In genomic region chr12:112762018-112762417, GRCm38 (mm10) we compare ENCODE assay signal across 11 mouse cellular contexts. TPM values are rescaled to one million over a fixed set of nuclear protein-coding genes. Genes with fewer than 3 reads are reported as not detected.
DNase-seq lines count a peak whose midpoint lies in the region; ATAC-seq and TF ChIP-seq lines count a peak whose summit lies in the region.
"Had no signal": no experiment of that assay in that cellular context is flagged by ENCODE, and none has a peak within 500 bp of the region (broad histone marks: within the 10 kb centered on the region; RNA-seq: fewer than 3 reads in every experiment).

No protein-coding gene starts in this region.

- H3K4me2 ChIP-seq in liver, embryonic 15.5 days = no peak overlapping the region
- H3K4me2 ChIP-seq in midbrain, embryonic 15.5 days = no peak overlapping the region
- H3K4me2 ChIP-seq: embryonic facial prominence, embryonic 13.5 days had no signal

- H3K27ac ChIP-seq in liver, embryonic 15.5 days (replicated peaks) = 0 out of 2 replicates have a peak overlapping the region, but pooled peaks have one; percentile 33
- no peak overlapping the region for H3K27ac ChIP-seq in kidney, adult 2 months (ENCODE audit: insufficient read depth, low read depth, low read length)
- H3K27ac ChIP-seq in midbrain, embryonic 15.5 days = no peak overlapping the region
- H3K27ac ChIP-seq: embryonic facial prominence, embryonic 13.5 days; kidney, postnatal 0 days had no signal

- H3K9ac ChIP-seq in liver, embryonic 15.5 days = no peak overlapping the region
- no peak overlapping the region for H3K9ac ChIP-seq in midbrain, embryonic 15.5 days
- H3K9ac ChIP-seq: embryonic facial prominence, embryonic 13.5 days had no signal

- no peak for TF ChIP-seq POLR2A in kidney, adult 2 months (IDR thresholded peaks at IDR 0.05; ENCODE audit: low read depth, low read length)

- no peak overlapping the region; the same call in 1 of the 2 replicates for H3K4me3 ChIP-seq in liver, embryonic 15.5 days (replicated peaks)
- no peak overlapping the region for H3K4me3 ChIP-seq in kidney, adult 2 months (ENCODE audit: insufficient read depth, low read depth, low read length)
- no peak overlapping the region for H3K4me3 ChIP-seq in midbrain, embryonic 15.5 days
- H3K4me3 ChIP-seq: embryonic facial prominence, embryonic 13.5 days had no signal

- peak; percentile 79 for ATAC-seq in common myeloid progenitor, adult 5-6 weeks (replicated peaks; ENCODE audit: low read depth, poor library complexity, severe bottlenecking)
- no peak for ATAC-seq in liver, embryonic 15.5 days (ENCODE audit: insufficient read depth)
- no peak for ATAC-seq in midbrain, embryonic 15.5 days (replicated peaks)

- no peaks in the 10 kb centered on the region for H3K9me3 ChIP-seq in liver, embryonic 15.5 days (replicated peaks)
- H3K9me3 ChIP-seq in midbrain, embryonic 15.5 days = no peaks in the 10 kb centered on the region
- H3K9me3 ChIP-seq: embryonic facial prominence, embryonic 13.5 days had no signal

- H3K4me1 ChIP-seq in liver, embryonic 15.5 days (replicated peaks) = 0 out of 2 replicates have a peak, but pooled peaks cover 4% of the 10 kb centered on the region
- H3K4me1 ChIP-seq in kidney, adult 2 months (ENCODE audit: control insufficient read depth, insufficient read depth, low read length) = no peaks in the 10 kb centered on the region
- H3K4me1 ChIP-seq in midbrain, embryonic 15.5 days = no peaks in the 10 kb centered on the region
- H3K4me1 ChIP-seq: embryonic facial prominence, embryonic 13.5 days had no signal

- 60% methylated on average over 3 of the region's 3 CpGs for WGBS in liver, embryonic 15.5 days (ENCODE audit: insufficient replicate concordance)
- WGBS in kidney, adult 2 months = 83% methylated on average over 3 of the region's 3 CpGs
- 90% methylated on average over 3 of the region's 3 CpGs for WGBS in midbrain, embryonic 15.5 days

- no peaks in the 10 kb centered on the region for H3K36me3 ChIP-seq in liver, embryonic 15.5 days (replicated peaks)
- H3K36me3 ChIP-seq in kidney, adult 2 months (ENCODE audit: control insufficient read depth, insufficient read depth, low read length) = no peaks in the 10 kb centered on the region
- H3K36me3 ChIP-seq in midbrain, embryonic 15.5 days (replicated peaks) = no peaks in the 10 kb centered on the region
- H3K36me3 ChIP-seq: embryonic facial prominence, embryonic 13.5 days had no signal

- no peaks in the 10 kb centered on the region for H3K27me3 ChIP-seq in liver, embryonic 15.5 days
- no peaks in the 10 kb centered on the region for H3K27me3 ChIP-seq in kidney, adult 2 months (replicated peaks; ENCODE audit: control insufficient read depth, insufficient read depth, low read length)
- H3K27me3 ChIP-seq in midbrain, embryonic 15.5 days (replicated peaks) = no peaks in the 10 kb centered on the region
- H3K27me3 ChIP-seq: embryonic facial prominence, embryonic 13.5 days had no signal

- TF ChIP-seq CTCF in kidney, adult 2 months (conservative IDR thresholded peaks at IDR 0.05; ENCODE audit: insufficient read depth, insufficient read length, low read depth, low read length) = no peak

- peak; percentile 21 to 42 for DNase-seq in lung, adult 18-20 months
- DNase-seq in lung, postnatal 14 days = no peak
- peak; percentile 58 to 59 for DNase-seq in spleen, adult 18-20 months
- no peak for DNase-seq in kidney, adult 2 months
- DNase-seq in layer of hippocampus, postnatal 25 days (ENCODE audit: extremely low spot score in 1 of 2, low spot score in 1 of 2) = no peak
- DNase-seq: gastrocnemius, postnatal 14 days had no signal

RNA-seq across cellular contexts. Expression of gene Pld4, which starts 1.6 kb away (rescaled TPM):
- total RNA-seq in common myeloid progenitor, adult 5-6 weeks (2017) = 4.6 and 8.0 TPM in 2 replicates
- 22.4 and 23.3 TPM in 2 replicates for polyA plus RNA-seq in liver, embryonic 15.5 days (2015; fragmentation: Nextera tagmentation; extraction: Ambion mirVana)
- polyA plus RNA-seq in kidney, adult 2 months (2012; rRNA removed) = 19.6 and 23.7 TPM in 2 replicates
- 10 to 100 TPM; 11.1 to 11.9 TPM for total RNA-seq in layer of hippocampus, postnatal 25 days (2021)
- 7.3 and 8.6 TPM in 2 replicates for polyA plus RNA-seq in midbrain, embryonic 15.5 days (2015; fragmentation: Nextera tagmentation; extraction: Ambion mirVana)

RNA-seq across cellular contexts. Expression of gene Ahnak2, which starts 40.4 kb away (rescaled TPM):
- not detected in 2 replicates for total RNA-seq in common myeloid progenitor, adult 5-6 weeks (2017)
- polyA plus RNA-seq in liver, embryonic 15.5 days (2015; fragmentation: Nextera tagmentation; extraction: Ambion mirVana) = 0.18 and 0.23 TPM in 2 replicates
- polyA plus RNA-seq in kidney, adult 2 months (2012; rRNA removed) = 0.70 and 0.99 TPM in 2 replicates
- 1 to 10 TPM; 3.2 to 3.5 TPM for total RNA-seq in layer of hippocampus, postnatal 25 days (2021)
- polyA plus RNA-seq in midbrain, embryonic 15.5 days (2015; fragmentation: Nextera tagmentation; extraction: Ambion mirVana) = 1.1 and 1.3 TPM in 2 replicates

RNA-seq across cellular contexts. Expression of gene Cep170b, which starts 41.8 kb away (rescaled TPM):
- 0.97 and 2.4 TPM in 2 replicates for total RNA-seq in common myeloid progenitor, adult 5-6 weeks (2017)
- 3.9 and 5.2 TPM in 2 replicates for polyA plus RNA-seq in liver, embryonic 15.5 days (2015; fragmentation: Nextera tagmentation; extraction: Ambion mirVana)
- polyA plus RNA-seq in kidney, adult 2 months (2012; rRNA removed) = 63.4 and 75.3 TPM in 2 replicates
- 100 to 1,000 TPM; 180 to 192 TPM for total RNA-seq in layer of hippocampus, postnatal 25 days (2021)
- 51.0 and 53.7 TPM in 2 replicates for polyA plus RNA-seq in midbrain, embryonic 15.5 days (2015; fragmentation: Nextera tagmentation; extraction: Ambion mirVana)

RNA-seq across cellular contexts. Expression of gene Clba1, which starts 46.7 kb away (rescaled TPM):
- 0.18 TPM in 1 of 2 replicates, not detected in the other for total RNA-seq in common myeloid progenitor, adult 5-6 weeks (2017)
- polyA plus RNA-seq in liver, embryonic 15.5 days (2015; fragmentation: Nextera tagmentation; extraction: Ambion mirVana) = 0.43 and 0.61 TPM in 2 replicates
- polyA plus RNA-seq in kidney, adult 2 months (2012; rRNA removed) = 19.1 and 22.5 TPM in 2 replicates
- total RNA-seq in layer of hippocampus, postnatal 25 days (2021) = 10 to 100 TPM; 13.5 to 14.7 TPM
- 24.4 and 25.1 TPM in 2 replicates for polyA plus RNA-seq in midbrain, embryonic 15.5 days (2015; fragmentation: Nextera tagmentation; extraction: Ambion mirVana)

Comparison
In these comparisons a context has a peak if more than half of its experiments do, and no peak if none do; other contexts are left out.
1. DNase-seq: peak in lung, adult 18-20 months (2 of 2) and spleen, adult 18-20 months (2 of 2); none in lung, postnatal 14 days (single experiment), kidney, adult 2 months (single experiment) and layer of hippocampus, postnatal 25 days (0 of 2).